Mouse (Mus musculus): ENCODE measurements around the gene Hoxb3. TPM values are rescaled to one million over a fixed set of nuclear protein-coding genes. Genes with fewer than 3 reads are reported as not detected.

Hoxb3 gene
- polyA plus RNA-seq (2012; rRNA removed): 5.6 and 6.7 TPM in 2 replicates

- H3K36me3 ChIP-seq (ENCODE audit: control insufficient read depth, insufficient read depth, low read length): no peaks in the 10 kb centered on the region
- TF ChIP-seq POLR2A (IDR thresholded peaks at IDR 0.05; ENCODE audit: control insufficient read depth, low read depth, low read length) (no peak), CTCF (IDR thresholded peaks at IDR 0.05; ENCODE audit: control insufficient read depth, insufficient read depth, insufficient replicate concordance, low read depth, low read length) (no peak)
- H3K27me3 ChIP-seq (ENCODE audit: control insufficient read depth, insufficient read depth, low read length): peaks cover 6% of the 10 kb centered on the region
- H3K4me1 ChIP-seq (ENCODE audit: control insufficient read depth, insufficient read depth, low read length): peaks cover 10% of the 10 kb centered on the region
- H3K4me3 ChIP-seq (ENCODE audit: control insufficient read depth, low read depth, low read length): no peak within 1 kb of the TSS
- H3K27ac ChIP-seq (ENCODE audit: control insufficient read depth, insufficient read depth, low read depth, low read length): no peak within 1 kb of the TSS
Measured at GRCm38 (mm10) chr11:96323154-96323553, at the start of gene Hoxb3. Gene Hoxb3 (plus strand): TSS chr11:96323326.

DNA sequence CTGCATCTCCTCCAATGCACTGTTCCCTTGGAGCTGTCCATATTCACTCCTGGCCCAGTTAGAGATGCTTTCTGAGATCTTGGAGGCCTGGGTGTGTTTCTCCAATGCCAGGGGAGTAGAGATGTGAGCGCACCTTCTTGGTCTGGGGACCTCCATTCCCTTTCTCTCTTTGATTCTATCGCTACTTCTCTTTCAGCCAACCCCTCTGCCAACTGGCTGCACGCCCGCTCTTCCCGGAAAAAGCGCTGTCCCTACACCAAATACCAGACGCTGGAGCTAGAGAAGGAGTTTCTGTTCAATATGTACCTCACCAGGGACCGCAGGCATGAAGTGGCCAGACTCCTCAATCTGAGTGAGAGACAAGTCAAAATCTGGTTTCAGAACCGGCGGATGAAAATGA lies 48.7 kb upstream of the Hoxb3 start:
- H3K4me3 ChIP-seq (ENCODE audit: control insufficient read depth, low read depth, low read length): no peak overlapping the region
- TF ChIP-seq POLR2A (IDR thresholded peaks at IDR 0.05; ENCODE audit: control insufficient read depth, low read depth, low read length): no peak
- TF ChIP-seq CTCF (IDR thresholded peaks at IDR 0.05; ENCODE audit: control insufficient read depth, insufficient read depth, insufficient replicate concordance, low read depth, low read length): no peak
- no peaks in the 10 kb centered on the region for H3K36me3 ChIP-seq (ENCODE audit: control insufficient read depth, insufficient read depth, low read length)
- H3K4me1 ChIP-seq (ENCODE audit: control insufficient read depth, insufficient read depth, low read length): peaks cover 17% of the 10 kb centered on the region
- peaks cover 10% of the 10 kb centered on the region for H3K27me3 ChIP-seq (ENCODE audit: control insufficient read depth, insufficient read depth, low read length)
- H3K27ac ChIP-seq (ENCODE audit: control insufficient read depth, insufficient read depth, low read depth, low read length): no peak overlapping the region

DNA sequence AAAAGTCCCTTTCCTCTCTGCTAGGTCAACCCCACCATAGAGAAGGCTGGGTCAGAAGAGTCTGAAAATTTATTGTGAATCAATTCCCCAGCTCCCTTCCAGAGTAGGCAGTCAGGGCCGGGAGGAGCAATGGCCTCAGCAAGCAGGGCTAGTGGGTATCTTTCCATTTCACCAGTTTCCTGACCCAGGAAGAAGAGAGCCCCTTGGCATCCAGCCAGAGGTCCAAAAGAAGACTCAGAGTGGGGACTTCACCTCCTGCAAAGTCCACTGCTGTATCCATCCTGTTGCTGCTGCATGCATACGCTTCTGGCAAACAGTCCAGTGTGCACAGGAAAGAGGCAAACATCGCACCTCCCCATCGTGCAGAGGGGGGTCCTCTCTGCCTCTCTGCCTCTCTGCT lies 47.2 kb upstream of the Hoxb3 start:
- TF ChIP-seq CTCF (IDR thresholded peaks at IDR 0.05; ENCODE audit: control insufficient read depth, insufficient read depth, insufficient replicate concordance, low read depth, low read length): no peak
- TF ChIP-seq POLR2A (IDR thresholded peaks at IDR 0.05; ENCODE audit: control insufficient read depth, low read depth, low read length): no peak
- Histone ChIP-seq H3K4me3 (ENCODE audit: control insufficient read depth, low read depth, low read length) (no peak overlapping the region), H3K36me3 (ENCODE audit: control insufficient read depth, insufficient read depth, low read length) (no peaks in the 10 kb centered on the region), H3K4me1 (ENCODE audit: control insufficient read depth, insufficient read depth, low read length) (peaks cover 13% of the 10 kb centered on the region), H3K27ac (ENCODE audit: control insufficient read depth, insufficient read depth, low read depth, low read length) (no peak overlapping the region), H3K27me3 (ENCODE audit: control insufficient read depth, insufficient read depth, low read length) (peaks cover 12% of the 10 kb centered on the region)

- H3K4me3 ChIP-seq (ENCODE audit: control insufficient read depth, low read depth, low read length): no peak overlapping the region
- no peak overlapping the region for H3K27ac ChIP-seq (ENCODE audit: control insufficient read depth, insufficient read depth, low read depth, low read length)
- no peaks in the 10 kb centered on the region for H3K36me3 ChIP-seq (ENCODE audit: control insufficient read depth, insufficient read depth, low read length)
Measured at GRCm38 (mm10) chr11:96277151-96278044, 45.7 kb upstream of the Hoxb3 start.

GRCm38 (mm10) chr11:96278324-96278723 lies 44.8 kb upstream of the Hoxb3 start:
- Histone ChIP-seq H3K27ac (ENCODE audit: control insufficient read depth, insufficient read depth, low read depth, low read length) (no peak overlapping the region), H3K36me3 (ENCODE audit: control insufficient read depth, insufficient read depth, low read length) (no peaks in the 10 kb centered on the region), H3K4me1 (ENCODE audit: control insufficient read depth, insufficient read depth, low read length) (peaks cover 5% of the 10 kb centered on the region), H3K4me3 (ENCODE audit: control insufficient read depth, low read depth, low read length) (no peak overlapping the region), H3K27me3 (ENCODE audit: control insufficient read depth, insufficient read depth, low read length) (peaks cover 17% of the 10 kb centered on the region)
- no peak for TF ChIP-seq CTCF (IDR thresholded peaks at IDR 0.05; ENCODE audit: control insufficient read depth, insufficient read depth, insufficient replicate concordance, low read depth, low read length)
- TF ChIP-seq POLR2A (IDR thresholded peaks at IDR 0.05; ENCODE audit: control insufficient read depth, low read depth, low read length): no peak

More at GRCm38 (mm10) chr11:96277151-96278044, 45.7 kb upstream of the Hoxb3 start:
- H3K27me3 ChIP-seq (ENCODE audit: control insufficient read depth, insufficient read depth, low read length): peaks cover 13% of the 10 kb centered on the region
- no peak for TF ChIP-seq POLR2A (IDR thresholded peaks at IDR 0.05; ENCODE audit: control insufficient read depth, low read depth, low read length)
- TF ChIP-seq CTCF (IDR thresholded peaks at IDR 0.05; ENCODE audit: control insufficient read depth, insufficient read depth, insufficient replicate concordance, low read depth, low read length): no peak
- H3K4me1 ChIP-seq (ENCODE audit: control insufficient read depth, insufficient read depth, low read length): peaks cover 3% of the 10 kb centered on the region

DNA sequence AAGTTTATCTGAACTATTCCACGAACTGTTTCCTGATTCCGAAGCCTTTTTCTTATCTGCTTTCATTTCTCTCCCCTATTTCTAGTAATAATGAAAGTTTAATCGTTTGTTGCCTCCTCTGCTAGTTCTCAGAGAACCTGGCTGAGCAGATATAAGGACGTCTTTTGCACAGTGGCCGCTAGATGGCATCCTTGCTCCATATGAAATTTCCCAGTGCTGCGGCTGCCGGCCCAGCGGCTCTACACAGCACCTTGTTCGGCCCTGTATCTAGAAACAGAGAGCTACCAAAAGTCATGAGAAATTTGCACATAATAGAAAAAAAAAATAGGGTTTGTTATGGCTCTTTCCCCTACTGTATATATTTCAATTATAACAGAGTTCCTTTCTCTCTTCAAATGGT lies 44.4 kb upstream of the Hoxb3 start:
- Histone ChIP-seq H3K4me1 (ENCODE audit: control insufficient read depth, insufficient read depth, low read length) (peaks cover 5% of the 10 kb centered on the region), H3K27ac (ENCODE audit: control insufficient read depth, insufficient read depth, low read depth, low read length) (no peak overlapping the region), H3K36me3 (ENCODE audit: control insufficient read depth, insufficient read depth, low read length) (no peaks in the 10 kb centered on the region), H3K4me3 (ENCODE audit: control insufficient read depth, low read depth, low read length) (no peak overlapping the region), H3K27me3 (ENCODE audit: control insufficient read depth, insufficient read depth, low read length) (peaks cover 17% of the 10 kb centered on the region)
- TF ChIP-seq CTCF (IDR thresholded peaks at IDR 0.05; ENCODE audit: control insufficient read depth, insufficient read depth, insufficient replicate concordance, low read depth, low read length) (peak; percentile 70; the same call in 1 of the 2 replicates), POLR2A (IDR thresholded peaks at IDR 0.05; ENCODE audit: control insufficient read depth, low read depth, low read length) (no peak)

DNA sequence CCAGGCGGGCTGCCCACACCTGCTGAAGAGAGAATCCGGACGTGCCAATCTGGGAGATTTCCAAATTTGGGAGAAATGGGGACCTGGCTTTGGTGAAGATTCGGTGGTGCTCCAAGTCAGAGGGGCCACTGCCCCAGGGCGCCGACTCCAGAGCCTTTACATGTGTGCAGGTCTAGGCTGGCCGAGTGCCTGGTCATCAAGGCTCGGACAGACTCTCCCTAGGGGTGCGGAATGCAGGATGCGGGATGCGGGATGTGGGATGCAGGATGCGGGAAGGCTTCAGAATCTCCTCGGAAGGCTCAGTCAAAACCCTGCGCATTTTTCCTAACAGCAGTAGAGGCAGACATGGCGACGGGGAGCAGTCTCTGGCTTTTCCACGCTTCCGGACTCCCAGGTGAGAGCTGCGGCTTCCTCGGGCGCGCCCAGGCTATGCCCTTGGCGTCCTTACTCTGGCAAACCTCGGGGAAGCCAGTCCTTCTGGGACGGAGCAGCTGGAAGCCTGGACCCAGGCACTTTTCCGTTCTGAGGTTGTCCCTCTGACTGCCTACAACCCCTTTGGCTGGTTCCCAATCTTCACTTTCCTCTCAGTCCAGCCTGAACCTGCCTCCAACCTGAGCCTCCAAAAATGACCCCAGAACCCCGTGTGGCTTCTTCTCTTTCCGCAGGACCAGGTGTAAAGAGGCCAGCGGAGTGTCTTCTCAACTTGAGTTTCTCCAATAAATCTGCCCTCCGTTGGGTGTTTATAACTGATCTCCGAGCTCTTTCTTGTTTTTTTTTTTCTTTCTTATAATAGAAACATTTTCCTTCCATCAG lies 43.5 kb upstream of the Hoxb3 start:
- peaks cover 7% of the 10 kb centered on the region for H3K4me1 ChIP-seq (ENCODE audit: control insufficient read depth, insufficient read depth, low read length)
- no peak overlapping the region for H3K4me3 ChIP-seq (ENCODE audit: control insufficient read depth, low read depth, low read length)

More for the DNA sequence above, 43.5 kb upstream of the Hoxb3 start:
- peaks cover 24% of the 10 kb centered on the region for H3K27me3 ChIP-seq (ENCODE audit: control insufficient read depth, insufficient read depth, low read length)
- H3K36me3 ChIP-seq (ENCODE audit: control insufficient read depth, insufficient read depth, low read length): no peaks in the 10 kb centered on the region
- H3K27ac ChIP-seq (ENCODE audit: control insufficient read depth, insufficient read depth, low read depth, low read length): no peak overlapping the region
- TF ChIP-seq POLR2A (IDR thresholded peaks at IDR 0.05; ENCODE audit: control insufficient read depth, low read depth, low read length): no peak
- TF ChIP-seq CTCF (IDR thresholded peaks at IDR 0.05; ENCODE audit: control insufficient read depth, insufficient read depth, insufficient replicate concordance, low read depth, low read length): no peak
